Mouse (Mus musculus): Measurements from ENCODE around the gene Fbln1.

The Fbln1 gene

DNA sequence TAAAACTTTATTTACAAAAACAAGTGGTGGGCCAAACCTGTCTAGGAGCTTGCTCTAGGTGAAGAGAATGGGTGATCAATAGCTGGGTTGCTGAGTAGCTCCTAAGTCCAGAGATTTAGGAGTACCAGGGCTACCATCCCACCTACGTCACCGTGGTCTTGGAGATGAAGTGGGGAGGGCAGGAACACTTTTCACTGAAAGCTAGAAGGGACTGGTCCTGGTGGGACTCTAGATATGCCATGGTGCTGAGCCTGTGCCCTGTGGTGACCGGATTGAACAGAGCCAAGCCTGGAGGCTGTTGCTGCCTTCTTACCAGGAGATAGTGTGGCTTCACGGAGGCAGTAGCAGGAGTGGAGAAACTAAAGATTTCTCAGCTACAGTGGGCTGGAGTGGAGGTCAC, 34.3 kb downstream of the Fbln1 start:
- DNase-seq = no peak

GRCm38 (mm10) chr15:85241856-85242255, 36.1 kb downstream of the Fbln1 start:
- no peak for DNase-seq

DNA sequence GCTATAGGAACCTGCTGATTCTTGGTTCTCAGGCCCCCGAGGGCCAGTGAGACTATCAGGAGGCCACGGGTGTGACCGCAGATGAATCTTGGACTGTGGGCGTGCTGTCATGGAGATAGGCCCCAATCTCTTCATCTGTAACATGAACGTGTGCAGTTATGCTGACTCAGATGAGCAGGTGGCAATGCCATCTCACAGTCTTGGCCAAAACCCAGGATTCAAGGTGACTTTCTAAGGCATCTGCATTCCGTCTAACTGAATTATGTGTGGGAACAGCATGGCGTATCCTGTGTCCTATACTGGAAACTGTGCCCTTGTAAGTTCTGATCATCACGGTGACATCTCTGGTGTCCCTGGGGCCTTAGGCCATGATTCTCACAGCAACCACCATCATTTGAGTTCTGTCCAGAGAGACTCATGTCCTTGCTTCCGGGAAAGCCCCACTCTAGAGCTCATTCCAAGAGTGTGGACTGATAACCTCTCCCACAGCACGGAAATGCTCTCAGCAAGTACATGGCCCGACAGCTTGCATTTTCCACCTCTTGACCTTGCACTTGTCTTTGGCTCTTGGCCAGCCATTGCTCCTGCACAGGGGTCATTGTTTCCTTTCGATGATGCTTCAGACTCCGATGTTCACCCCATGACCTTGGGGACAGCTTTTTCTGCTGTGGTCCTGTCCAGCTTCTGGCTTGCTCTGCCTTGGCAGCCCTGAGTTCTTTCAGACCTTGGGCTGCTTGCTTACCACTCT, 38.8 kb downstream of the Fbln1 start:
- no peak for DNase-seq

GRCm38 (mm10) chr15:85245241-85246010, 39.7 kb downstream of the Fbln1 start:
- DNase-seq = no peak

GRCm38 (mm10) chr15:85246016-85246415, 40.3 kb downstream of the Fbln1 start:
- no peak for DNase-seq

- no peak for DNase-seq
These were observed 41.2 kb downstream of the Fbln1 start for GRCm38 (mm10) chr15:85246936-85247335.

- DNase-seq = no peak
These were observed 42.6 kb downstream of the Fbln1 start for GRCm38 (mm10) chr15:85248311-85248710.

DNA sequence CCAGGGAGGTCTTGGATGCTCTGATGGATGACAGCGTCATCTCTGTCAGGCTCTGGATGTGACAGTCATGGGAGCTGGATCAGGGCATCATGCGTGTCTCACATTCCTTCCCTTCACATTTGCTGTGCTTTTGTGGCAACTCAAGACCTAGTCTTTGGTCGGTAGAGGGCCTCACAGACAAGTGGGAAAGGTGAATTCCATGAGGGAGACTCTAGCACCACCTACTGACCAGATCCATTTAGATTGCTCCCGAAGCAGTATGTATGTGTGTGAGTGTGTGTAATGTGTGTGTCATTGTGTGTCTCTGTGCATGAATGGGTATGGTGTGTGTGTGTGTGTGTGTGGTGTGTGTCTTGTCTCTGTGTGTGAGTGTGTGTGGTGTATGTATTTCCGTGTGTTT, 43.5 kb downstream of the Fbln1 start:
- peak; percentile 74 for DNase-seq

DNA sequence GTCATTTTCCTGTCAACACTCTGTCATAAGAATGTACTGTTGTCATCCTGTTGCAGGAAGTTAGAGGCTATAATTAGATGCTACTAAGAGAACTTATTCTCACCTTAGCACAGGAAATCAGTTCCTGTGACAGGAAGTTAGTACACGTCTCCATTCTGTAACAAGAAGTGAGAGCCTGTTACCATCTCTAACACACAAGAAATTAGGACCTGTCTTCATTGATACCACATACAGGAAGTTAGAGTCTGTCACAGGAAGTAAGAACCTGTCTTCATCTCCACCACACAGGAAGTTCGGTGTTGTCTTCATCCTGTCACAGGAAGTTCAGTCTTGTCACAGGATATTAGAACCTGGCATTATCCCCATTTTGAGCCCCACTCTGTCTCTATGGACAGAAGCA, 44.7 kb downstream of the Fbln1 start:
- DNase-seq = no peak

DNA sequence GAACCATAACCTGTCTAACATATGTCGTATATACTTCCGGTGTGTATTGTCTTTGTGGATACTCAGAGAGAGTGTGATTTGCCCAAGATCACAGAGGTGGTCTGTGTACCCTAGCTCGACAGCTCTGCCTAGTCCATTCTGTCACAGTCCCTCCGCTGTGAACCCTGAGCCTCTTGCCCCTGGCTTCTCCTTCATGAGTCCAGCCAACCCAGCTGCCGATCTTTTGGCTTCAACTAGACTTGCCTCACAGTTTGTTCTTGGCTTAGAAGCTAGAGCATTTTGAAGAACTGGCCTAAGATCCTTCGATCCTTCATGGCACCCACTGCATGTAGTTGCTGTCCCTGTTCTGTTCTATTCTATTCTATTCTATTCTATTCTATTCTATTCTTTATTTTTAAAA, 46.7 kb downstream of the Fbln1 start:
- DNase-seq = no peak

GRCm38 (mm10) chr15:85257775-85258429, 52.2 kb downstream of the Fbln1 start:
- DNase-seq = peak; percentile 22

- DNase-seq = no peak
These were observed 57.1 kb downstream of the Fbln1 start for GRCm38 (mm10) chr15:85262805-85263204.

GRCm38 (mm10) chr15:85266729-85267434, 61.1 kb downstream of the Fbln1 start:
- DNase-seq = peak; percentile 83

- DNase-seq = no peak
These were observed 62.1 kb downstream of the Fbln1 start for GRCm38 (mm10) chr15:85267891-85268290.

DNA sequence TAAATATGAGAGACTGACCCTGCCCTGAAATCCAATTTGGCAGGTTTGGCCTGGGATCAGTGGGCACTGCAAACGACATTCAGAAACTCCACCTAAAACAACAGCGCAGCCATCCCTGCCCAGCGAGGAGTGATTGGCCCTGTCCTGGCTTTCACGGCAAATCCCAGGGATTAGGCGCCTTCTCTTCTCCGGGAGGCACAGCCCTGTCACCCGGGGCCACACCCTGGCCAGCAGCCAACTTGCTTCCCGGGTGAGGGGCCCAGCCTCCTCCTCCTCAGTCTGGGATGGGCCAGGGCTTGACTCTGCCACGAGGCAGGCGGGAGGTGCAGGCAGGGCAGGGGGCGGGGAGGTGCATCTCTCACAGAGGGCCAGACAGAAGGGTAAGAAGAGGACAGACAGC, 67.2 kb downstream of the Fbln1 start:
- DNase-seq = no peak

DNA sequence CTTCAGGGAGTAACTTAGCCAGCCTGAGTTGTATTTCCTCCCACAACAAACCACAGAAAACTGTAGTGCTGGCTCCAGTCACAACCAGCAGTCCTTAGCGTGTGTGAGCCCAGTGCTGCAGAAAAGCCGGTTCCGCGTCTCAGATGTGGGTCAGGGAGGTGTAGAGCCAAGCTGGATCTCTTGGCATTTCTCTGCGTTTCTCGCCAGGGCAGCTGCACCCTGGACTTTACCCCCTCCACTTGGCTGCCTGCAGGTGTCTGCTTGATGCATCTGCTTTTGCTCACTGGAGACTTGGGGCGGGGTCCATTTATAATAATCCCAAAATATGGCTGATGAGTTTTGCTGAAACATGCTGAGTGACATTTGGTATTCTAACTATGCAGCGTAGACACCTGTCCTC, 71.5 kb downstream of the Fbln1 start:
- DNase-seq = no peak

DNA sequence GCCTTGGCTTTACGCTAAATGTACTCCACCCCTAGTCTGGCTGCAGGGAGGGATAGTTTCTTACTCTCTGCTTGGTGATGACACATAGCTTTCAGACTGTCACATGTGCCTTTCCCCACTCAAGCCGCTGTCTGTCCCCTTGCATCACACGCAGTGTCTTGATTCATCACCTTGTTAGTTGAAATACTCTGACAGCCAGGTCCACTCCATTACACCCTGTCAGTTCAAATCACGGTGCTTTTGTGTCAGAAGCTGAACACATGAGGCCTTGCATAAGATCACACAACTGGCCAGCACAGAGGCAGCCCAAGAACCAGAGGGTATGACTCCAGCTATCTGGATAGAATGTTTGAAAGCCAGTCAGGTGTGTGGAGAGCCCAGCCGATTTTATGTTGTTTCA, 73.2 kb downstream of the Fbln1 start:
- no peak for DNase-seq

- DNase-seq = no peak
These were observed 76.3 kb downstream of the Fbln1 start for GRCm38 (mm10) chr15:85282021-85282420.

DNA sequence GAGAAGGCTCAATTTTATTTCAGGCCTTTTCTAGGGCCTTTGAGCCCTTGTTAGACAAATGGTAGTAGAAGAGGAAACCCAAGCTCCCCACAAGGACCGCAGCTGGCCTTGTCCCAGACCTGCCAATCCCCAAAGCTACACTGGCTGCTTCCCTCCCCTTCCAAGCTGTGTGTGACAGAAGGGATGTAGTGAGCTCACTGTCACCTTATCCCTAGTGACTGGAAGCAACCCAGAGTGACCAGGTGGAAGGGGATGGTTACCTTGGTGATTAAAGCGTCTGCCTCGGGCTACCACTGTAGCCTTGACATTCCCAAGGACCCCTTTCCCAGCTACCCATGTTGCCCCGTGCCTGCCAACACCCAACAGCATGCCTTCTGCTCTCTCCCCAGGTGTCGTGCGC, 78.9 kb downstream of the Fbln1 start:
- no peak for DNase-seq

DNA sequence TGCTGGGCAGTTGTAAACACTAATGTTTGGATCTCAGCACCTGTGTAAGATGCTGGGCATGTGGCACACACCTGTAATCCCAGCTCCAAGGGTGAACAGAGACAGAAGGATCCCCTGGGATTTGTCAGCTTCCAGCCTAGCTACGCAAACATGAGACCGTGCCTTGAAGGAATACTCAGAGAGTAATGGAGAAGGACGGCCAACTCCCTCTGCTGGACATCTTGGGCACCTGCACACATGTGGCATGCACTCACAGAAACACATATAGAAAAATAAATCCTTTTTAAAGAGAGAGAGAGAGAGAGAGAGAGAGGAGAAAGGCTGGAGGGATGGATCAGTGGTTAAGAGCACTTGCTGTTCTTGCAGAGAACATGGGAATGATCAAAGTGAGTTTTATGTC, 88.9 kb downstream of the Fbln1 start:
- no peak for DNase-seq

DNA sequence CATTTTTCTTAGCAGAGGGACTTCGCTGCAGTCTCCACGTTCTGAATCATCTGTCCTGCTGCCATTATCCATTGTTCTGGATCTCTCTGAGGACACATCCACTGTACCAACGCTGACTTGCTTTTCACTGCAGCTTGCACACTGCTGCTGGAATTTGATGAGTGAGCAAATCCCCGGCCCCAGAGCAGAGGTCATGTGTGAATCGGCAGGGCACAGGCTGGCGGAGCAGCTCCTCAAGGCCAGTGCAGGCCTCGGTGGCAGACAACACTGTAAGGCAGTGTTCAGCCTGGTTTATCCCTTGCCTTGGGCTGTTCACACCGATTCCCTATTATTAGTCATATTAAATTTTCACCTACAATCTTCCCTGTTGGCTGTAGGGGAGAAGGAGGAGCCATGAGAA, 89.8 kb downstream of the Fbln1 start:
- no peak for DNase-seq

DNA sequence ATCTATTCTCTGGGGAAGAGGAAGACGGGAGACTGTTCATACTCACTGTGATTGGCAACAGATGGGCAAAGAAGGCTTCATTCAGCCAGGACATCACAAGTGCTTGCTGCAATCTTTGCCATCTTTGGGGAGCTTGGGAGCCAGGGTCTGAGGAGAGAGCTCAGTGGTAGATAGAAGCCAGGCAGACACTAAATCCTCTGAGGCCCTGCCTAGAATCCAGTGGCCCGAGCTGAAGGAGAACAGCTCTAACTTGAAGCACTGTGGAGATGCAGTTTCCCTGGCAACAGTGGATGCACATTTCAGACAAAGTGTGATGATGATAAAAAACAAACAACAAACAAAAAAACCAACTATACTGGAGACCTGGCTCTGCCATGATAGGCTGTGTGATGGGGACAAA, 90.2 kb downstream of the Fbln1 start:
- DNase-seq = no peak

- DNase-seq = no peak
These were observed 90.8 kb downstream of the Fbln1 start for GRCm38 (mm10) chr15:85296538-85296937.
